Mouse (Mus musculus) erythroblast, embryonic 14.5 days (primary cell): ENCODE measurements around the gene Olfr1238.

ENCODE experiments used
- GATA1 ChIP-seq: IDR thresholded peaks from 2 replicates; pipeline ENCODE4 v1.6.1; 2012; ENCODE audit warnings: low read length, inconsistent platforms, mixed read lengths
- TAL1 ChIP-seq: IDR thresholded peaks from 3 replicates; pipeline ENCODE4 v1.6.1; 2012; ENCODE audit warnings: low read length, inconsistent platforms, mixed read lengths

GRCm38 (mm10) chr2:89420307-89420706 lies 10.8 kb upstream of the Olfr1238 start, which contains the start of gene Olfr1239:
- TF ChIP-seq TAL1: no peak
- TF ChIP-seq GATA1: no peak
